Mouse (Mus musculus) thymus, adult 2 months (tissue): ENCODE measurements around the gene Tmx2.

Source experiments
- CTCF ChIP-seq: fragments of 200-500 bp; IDR thresholded peaks from 2 replicates; pipeline ENCODE4 v1.5.1; 2012; ENCODE audit warnings: mild to moderate bottlenecking, control low read depth, low read length, moderate library complexity, borderline replicate concordance; ENCODE audit not compliant: control insufficient read depth, poor library complexity, insufficient read depth; ENCODE audit errors: extremely low read depth
- POLR2A ChIP-seq: fragments of 200-500 bp; IDR thresholded peaks from 2 replicates; pipeline ENCODE4 v1.6.1; 2012; ENCODE audit warnings: mild to moderate bottlenecking, low read length, control low read depth, moderate library complexity; ENCODE audit not compliant: control insufficient read depth, poor library complexity, insufficient read depth; ENCODE audit errors: extremely low read depth

DNA sequence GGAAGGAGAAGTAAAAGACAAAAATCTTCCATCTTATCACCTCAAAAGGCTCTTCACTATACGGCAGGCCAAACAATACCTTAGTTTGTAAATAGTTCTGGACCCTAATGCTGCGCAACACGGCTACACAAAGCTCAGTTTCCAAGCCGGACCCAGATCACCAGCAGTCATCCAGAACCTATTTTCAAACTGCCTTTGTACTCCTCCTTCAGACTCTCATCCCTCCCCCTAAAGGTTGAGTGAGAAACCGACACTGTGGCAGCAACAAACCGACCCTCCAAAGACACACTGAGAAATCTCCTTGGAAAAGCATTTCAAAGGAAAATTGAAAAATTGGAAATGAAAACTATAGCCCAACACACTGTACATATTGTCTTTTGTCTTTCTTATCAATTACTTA lies 30.6 kb downstream of the Tmx2 start:
- TF ChIP-seq POLR2A: no peak
- no peak for TF ChIP-seq CTCF
